Comparison of ENCODE assay signal across 25 mouse cellular contexts in the genomic region with DNA sequence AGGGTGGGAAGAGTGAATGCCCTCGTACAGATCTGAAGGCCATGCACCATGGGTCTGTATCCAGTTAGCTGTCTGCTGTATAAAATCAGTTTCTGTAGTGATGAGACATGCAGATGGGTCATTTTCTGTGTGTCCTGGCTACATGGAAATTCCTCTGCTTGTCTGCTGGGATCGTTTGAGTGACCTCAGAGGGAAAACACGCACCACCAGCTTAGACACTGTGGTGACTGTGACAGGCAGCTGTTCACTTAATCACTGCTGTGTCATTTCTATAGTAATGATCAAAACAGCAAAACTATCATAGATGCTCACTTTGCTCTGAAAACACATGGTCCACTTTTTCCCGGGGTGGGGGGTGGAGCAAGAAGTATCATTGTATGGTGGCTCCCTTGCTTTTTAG.
A peak's percentile ranks its signal among the peaks of the same experiment; 100 is the strongest.
DNase-seq lines count a peak whose midpoint lies in the region; ATAC-seq and TF ChIP-seq lines count a peak whose summit lies in the region.
"Had no signal": no experiment of that assay in that cellular context is flagged by ENCODE, and none has a peak within 500 bp of the region (broad histone marks: within the 10 kb centered on the region; RNA-seq: fewer than 3 reads in every experiment).

No protein-coding gene starts in this region.

- WGBS in embryonic facial prominence, embryonic 14.5 days: 62% methylated on average over 4 of the region's 4 CpGs
- 73% methylated on average over 4 of the region's 4 CpGs for WGBS in limb, embryonic 13.5 days
- WGBS in intestine, embryonic 16.5 days: 80% methylated on average over 4 of the region's 4 CpGs

- no peak for TF ChIP-seq POLR2A in myocyte (IDR thresholded peaks at IDR 0.05; ENCODE audit: insufficient read length, low read depth)

- DNase-seq in gastrocnemius, postnatal 14 days: peak; percentile 20
- no peak for DNase-seq in gastrocnemius, adult 18-20 months (ENCODE audit: low spot score)
- peak; percentile 50 for DNase-seq in embryonic facial prominence, embryonic 14.5 days (ENCODE audit: low spot score)
- DNase-seq in cerebellum, postnatal 36 days: no peak
- no peak for DNase-seq in adrenal gland, postnatal 36 days
- DNase-seq: adrenal gland, adult 2 months; adrenal gland, postnatal 25 days; B cell, adult 2 months; cerebellum, adult 11-12 months; cerebellum, adult 9-11 months; embryo, embryonic 11 days; heart, adult 18-20 months; heart, postnatal 10 days; heart, postnatal 4 days had no signal

- no peaks in the 10 kb centered on the region for H3K27me3 ChIP-seq in embryonic facial prominence, embryonic 14.5 days (replicated peaks; ENCODE audit: control insufficient read depth, insufficient read depth, low read length)
- no peaks in the 10 kb centered on the region for H3K27me3 ChIP-seq in limb, embryonic 13.5 days
- no peaks in the 10 kb centered on the region for H3K27me3 ChIP-seq in myocyte (ENCODE audit: control insufficient read depth, insufficient read depth, insufficient read length)
- no peaks in the 10 kb centered on the region for H3K27me3 ChIP-seq in intestine, embryonic 16.5 days (replicated peaks; ENCODE audit: control insufficient read depth, insufficient read depth, low read length)
- H3K27me3 ChIP-seq: embryonic facial prominence, embryonic 12.5 days; hindbrain, embryonic 12.5 days had no signal

- no peak overlapping the region for H3K4me2 ChIP-seq in embryonic facial prominence, embryonic 14.5 days (ENCODE audit: low read depth, low read length)
- no peak overlapping the region for H3K4me2 ChIP-seq in limb, embryonic 13.5 days (replicated peaks)
- H3K4me2 ChIP-seq in myocyte (ENCODE audit: low read depth): peak overlapping the region; percentile 71
- H3K4me2 ChIP-seq in intestine, embryonic 16.5 days (ENCODE audit: low read depth, low read length): no peak overlapping the region
- H3K4me2 ChIP-seq: embryonic facial prominence, embryonic 12.5 days; hindbrain, embryonic 12.5 days had no signal

- no peaks in the 10 kb centered on the region for H3K36me3 ChIP-seq in embryonic facial prominence, embryonic 14.5 days (ENCODE audit: control insufficient read depth, insufficient read depth, low read length)
- peaks cover 5% of the 10 kb centered on the region; the same call in 1 of the 2 replicates for H3K36me3 ChIP-seq in limb, embryonic 13.5 days
- H3K36me3 ChIP-seq in myocyte (ENCODE audit: control insufficient read depth, insufficient read depth): no peaks in the 10 kb centered on the region
- no peaks in the 10 kb centered on the region for H3K36me3 ChIP-seq in intestine, embryonic 16.5 days (ENCODE audit: control insufficient read depth, insufficient read depth, low read length)
- H3K36me3 ChIP-seq: embryonic facial prominence, embryonic 12.5 days; forebrain, embryonic 10.5 days; heart, embryonic 10.5 days; hindbrain, embryonic 12.5 days had no signal

- H3K4me3 ChIP-seq in embryonic facial prominence, embryonic 14.5 days (ENCODE audit: low read depth, low read length): no peak overlapping the region
- H3K4me3 ChIP-seq in limb, embryonic 13.5 days: no peak overlapping the region
- H3K4me3 ChIP-seq in myocyte: no peak overlapping the region
- H3K4me3 ChIP-seq in intestine, embryonic 16.5 days (ENCODE audit: low read length): no peak overlapping the region
- H3K4me3 ChIP-seq: embryonic facial prominence, embryonic 12.5 days; erythroblast, embryonic 14.5 days; forebrain, embryonic 10.5 days; heart, embryonic 10.5 days; hindbrain, embryonic 12.5 days had no signal

- no peak overlapping the region for H3K9ac ChIP-seq in embryonic facial prominence, embryonic 14.5 days (ENCODE audit: low read depth, low read length)
- H3K9ac ChIP-seq in limb, embryonic 13.5 days: no peak overlapping the region
- H3K9ac ChIP-seq in intestine, embryonic 16.5 days (ENCODE audit: low read depth, low read length): no peak overlapping the region
- H3K9ac ChIP-seq: embryonic facial prominence, embryonic 12.5 days; hindbrain, embryonic 12.5 days had no signal

- peak; percentile 51; the same call in 1 of the 2 replicates for ATAC-seq in embryonic facial prominence, embryonic 14.5 days (ENCODE audit: low read depth)
- peak; percentile 64 for ATAC-seq in limb, embryonic 13.5 days (ENCODE audit: low FRiP score, low read depth)
- ATAC-seq in intestine, embryonic 16.5 days: no peak
- ATAC-seq: forebrain, embryonic 14.5 days; hindbrain, embryonic 16.5 days; inflammation-experienced regulatory T-cells, adult 6 months had no signal

- H3K27ac ChIP-seq in embryonic facial prominence, embryonic 14.5 days (replicated peaks; ENCODE audit: low read depth, low read length): no peak overlapping the region
- H3K27ac ChIP-seq in limb, embryonic 13.5 days: no peak overlapping the region
- no peak overlapping the region for H3K27ac ChIP-seq in intestine, embryonic 16.5 days (ENCODE audit: low read length)
- H3K27ac ChIP-seq: forebrain, embryonic 10.5 days; heart, embryonic 10.5 days; hindbrain, embryonic 12.5 days had no signal

- H3K79me2 ChIP-seq in myocyte (ENCODE audit: control insufficient read depth, insufficient read depth): no peaks in the 10 kb centered on the region

- intact Hi-C loops in gastrocnemius, postnatal 14 days (cut with DNase I; ENCODE audit: low total_unique reads): no loop called here

- peaks cover 15% of the 10 kb centered on the region; the same call in 1 of the 2 replicates for H3K4me1 ChIP-seq in embryonic facial prominence, embryonic 14.5 days (ENCODE audit: control insufficient read depth, insufficient read depth, low read length)
- peaks cover 42% of the 10 kb centered on the region for H3K4me1 ChIP-seq in limb, embryonic 13.5 days
- no peaks in the 10 kb centered on the region for H3K4me1 ChIP-seq in intestine, embryonic 16.5 days (ENCODE audit: control insufficient read depth, insufficient read depth, low read length)
- H3K4me1 ChIP-seq: heart, embryonic 10.5 days had no signal

- no peak overlapping the region for H3ac ChIP-seq in myocyte (ENCODE audit: control insufficient read depth, insufficient read length)

- no peaks in the 10 kb centered on the region for H3K9me3 ChIP-seq in embryonic facial prominence, embryonic 14.5 days (ENCODE audit: control insufficient read depth, low read length)
- no peaks in the 10 kb centered on the region for H3K9me3 ChIP-seq in limb, embryonic 13.5 days
- no peaks in the 10 kb centered on the region for H3K9me3 ChIP-seq in intestine, embryonic 16.5 days (ENCODE audit: control insufficient read depth, low read length)
- H3K9me3 ChIP-seq: embryonic facial prominence, embryonic 12.5 days; forebrain, embryonic 10.5 days; heart, embryonic 10.5 days; hindbrain, embryonic 12.5 days had no signal

TF ChIP-seq in myocyte, 11 proteins besides CTCF, POLR2A, EP300 and RAD21:
- TF ChIP-seq E2F4 (IDR thresholded peaks at IDR 0.05; ENCODE audit: insufficient read depth) (no peak), MYOG (IDR thresholded peaks at IDR 0.05; ENCODE audit: control insufficient read depth in 1 of 3, insufficient read depth in 1 of 3, insufficient read length in 2 of 3, low read depth in 2 of 3) (peak in 2 of 3 experiments; percentile 37 to 64), REST (IDR thresholded peaks at IDR 0.05; ENCODE audit: insufficient read depth, insufficient read length) (no peak), MAX (IDR thresholded peaks at IDR 0.05; ENCODE audit: low read depth) (no peak), MYOD1 (IDR thresholded peaks at IDR 0.05; ENCODE audit: control insufficient read depth in 1 of 3, insufficient read length in 2 of 3, low read depth in 2 of 3) (peak; percentile 51 to 93 (median 88)), POLR2AphosphoS2 (IDR thresholded peaks at IDR 0.05; ENCODE audit: insufficient read length, low read depth) (no peak), CEBPB (IDR thresholded peaks at IDR 0.05; ENCODE audit: insufficient read depth, poor library complexity, severe bottlenecking) (no peak), TCF3 (IDR thresholded peaks at IDR 0.05; ENCODE audit: insufficient read length, low read depth) (peak; percentile 29), USF1 (IDR thresholded peaks at IDR 0.05; ENCODE audit: low read depth) (no peak), TCF12 (IDR thresholded peaks at IDR 0.05; ENCODE audit: insufficient read depth, poor library complexity, severe bottlenecking) (peak; percentile 54), SRF (IDR thresholded peaks at IDR 0.05; ENCODE audit: control insufficient read depth, insufficient read length, low read depth) (no peak)

Comparison
In these comparisons a context has a peak if more than half of its experiments do, and no peak if none do; other contexts are left out.
1. DNase-seq: peak in gastrocnemius, postnatal 14 days (single experiment) and embryonic facial prominence, embryonic 14.5 days (single experiment); none in gastrocnemius, adult 18-20 months (single experiment), cerebellum, postnatal 36 days (0 of 2) and adrenal gland, postnatal 36 days (0 of 2).